Mouse (Mus musculus): ENCODE measurements around the gene Casd1. TPM values are rescaled to one million over a fixed set of nuclear protein-coding genes. Genes with fewer than 3 reads are reported as not detected.

Gene Casd1
- polyA plus RNA-seq, 1 experiment from 2014 or later, result 16.7 TPM

DNA sequence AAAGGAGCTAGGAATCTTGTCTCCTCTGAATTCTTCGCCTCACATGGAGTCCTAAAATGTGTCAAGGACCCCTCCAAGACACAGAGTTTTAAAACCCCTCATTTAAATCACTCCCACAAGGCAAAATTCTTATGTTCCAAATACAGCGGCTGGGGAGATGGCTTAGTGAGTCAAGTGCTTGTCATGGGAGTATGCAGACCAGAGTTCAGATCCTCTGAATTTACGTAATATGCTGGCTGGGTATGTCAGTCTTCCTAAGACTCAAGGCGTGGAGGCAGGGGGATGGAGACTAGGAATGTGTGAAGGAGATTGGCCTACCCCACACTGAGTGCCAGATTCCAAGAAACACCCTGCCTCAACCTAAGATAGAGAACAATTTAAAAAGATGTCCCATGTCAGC is 79.9 kb downstream of the Casd1 start:
- H3K4me1 ChIP-seq (ENCODE audit: control insufficient read depth, insufficient read depth, low read length), result no peaks in the 10 kb centered on the region
- H3K9ac ChIP-seq (ENCODE audit: low read depth, low read length), result no peak overlapping the region
- H3K4me3 ChIP-seq (ENCODE audit: low read length), result no peak overlapping the region
- H3K27me3 ChIP-seq (replicated peaks; ENCODE audit: control insufficient read depth, insufficient read depth, low read length), result no peaks in the 10 kb centered on the region
- no peaks in the 10 kb centered on the region for H3K36me3 ChIP-seq (ENCODE audit: control insufficient read depth, insufficient read depth, low read length)
- 81% methylated on average over 4 of the region's 4 CpGs for WGBS
- H3K9me3 ChIP-seq (ENCODE audit: control insufficient read depth, low read length), result no peaks in the 10 kb centered on the region
- no peak for ATAC-seq
- no peak overlapping the region for H3K27ac ChIP-seq (ENCODE audit: low read length)
- no peak overlapping the region for H3K4me2 ChIP-seq (ENCODE audit: low read depth, low read length)

DNA sequence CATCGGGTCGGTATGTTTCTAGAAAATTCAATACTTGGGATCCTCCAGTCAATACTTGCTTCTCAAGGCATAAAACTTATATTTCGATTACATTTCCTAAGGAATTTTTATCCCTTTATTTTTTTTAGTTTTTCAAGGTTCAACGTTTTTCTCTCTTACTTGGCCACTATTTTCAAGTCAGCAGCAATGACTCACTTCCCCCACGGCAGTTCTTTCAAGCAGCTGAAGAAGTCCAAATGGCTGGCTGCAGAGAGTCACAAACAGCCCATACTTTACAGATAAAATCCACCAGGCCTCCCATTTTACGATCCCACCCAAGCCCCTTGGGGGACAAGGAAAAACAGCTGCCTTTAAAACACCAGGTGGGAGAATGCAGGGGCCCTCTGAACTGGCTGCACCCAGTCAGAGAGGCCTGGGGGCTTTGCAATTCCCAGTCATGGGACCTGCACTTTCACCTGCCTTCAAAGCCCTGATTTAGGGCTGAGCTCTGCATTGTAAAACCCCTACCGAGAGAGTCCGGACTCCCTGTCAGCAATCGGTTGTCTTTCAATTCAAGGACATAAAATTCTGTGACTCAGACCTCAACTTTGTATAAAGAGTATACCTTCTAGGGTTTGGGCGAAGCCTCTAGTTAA is 84.2 kb downstream of the Casd1 start:
- ATAC-seq, result no peak
- Histone ChIP-seq H3K4me2 (ENCODE audit: low read depth, low read length) (no peak overlapping the region), H3K27ac (ENCODE audit: low read length) (no peak overlapping the region), H3K36me3 (ENCODE audit: control insufficient read depth, insufficient read depth, low read length) (no peaks in the 10 kb centered on the region), H3K4me3 (ENCODE audit: low read length) (no peak overlapping the region), H3K9ac (ENCODE audit: low read depth, low read length) (no peak overlapping the region), H3K9me3 (ENCODE audit: control insufficient read depth, low read length) (no peaks in the 10 kb centered on the region), H3K27me3 (replicated peaks; ENCODE audit: control insufficient read depth, insufficient read depth, low read length) (no peaks in the 10 kb centered on the region), H3K4me1 (ENCODE audit: control insufficient read depth, insufficient read depth, low read length) (no peaks in the 10 kb centered on the region)
- WGBS, result 49% methylated on average over 10 of the region's 10 CpGs

DNA sequence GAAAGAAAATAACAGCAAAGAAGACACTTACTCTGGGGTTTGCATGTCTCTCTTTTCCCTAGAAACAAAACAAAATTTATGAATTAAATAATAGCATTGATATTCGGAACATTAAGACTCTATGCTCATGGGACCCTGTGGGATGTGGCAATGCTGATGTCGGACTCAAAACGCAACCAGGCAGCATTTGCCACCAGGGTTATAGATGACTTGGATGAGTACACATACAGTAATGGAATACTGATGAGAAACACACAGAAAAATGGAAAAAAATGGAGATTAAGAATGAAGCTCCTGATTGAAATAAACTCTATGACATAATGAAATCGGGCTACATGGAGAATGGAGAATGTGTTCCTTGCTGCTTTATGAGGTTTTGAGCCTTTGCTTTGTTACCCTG is 89.8 kb downstream of the Casd1 start:
- Histone ChIP-seq H3K9ac (ENCODE audit: low read depth, low read length) (no peak overlapping the region), H3K4me3 (ENCODE audit: low read length) (no peak overlapping the region), H3K4me1 (ENCODE audit: control insufficient read depth, insufficient read depth, low read length) (no peaks in the 10 kb centered on the region), H3K27me3 (replicated peaks; ENCODE audit: control insufficient read depth, insufficient read depth, low read length) (no peaks in the 10 kb centered on the region), H3K9me3 (ENCODE audit: control insufficient read depth, low read length) (no peaks in the 10 kb centered on the region), H3K4me2 (ENCODE audit: low read depth, low read length) (no peak overlapping the region), H3K36me3 (ENCODE audit: control insufficient read depth, insufficient read depth, low read length) (no peaks in the 10 kb centered on the region), H3K27ac (ENCODE audit: low read length) (no peak overlapping the region)
- no peak for ATAC-seq
- WGBS, result 91% methylated on average over 4 of the region's 4 CpGs

Other genes with a start within 250 kb of the Casd1 start
- 449 and 476 TPM in 2 replicates for gene Col1a2, start 96.0 kb upstream of the Casd1 start, polyA plus RNA-seq (2015; fragmentation: Nextera tagmentation; extraction: Ambion mirVana)
- 38.8 and 40.6 TPM in 2 replicates for gene Sgce, start 146.4 kb downstream of the Casd1 start, polyA plus RNA-seq (2015; fragmentation: Nextera tagmentation; extraction: Ambion mirVana)
- 1.6 and 1.7 TPM in 2 replicates for gene Peg10, start 146.5 kb downstream of the Casd1 start, polyA plus RNA-seq (2015; fragmentation: Nextera tagmentation; extraction: Ambion mirVana)

Data from intestine, embryonic 16.5 days (tissue).